Mouse (Mus musculus): ENCODE data around the gene Pycr1.
A peak's percentile ranks its signal among the peaks of the same experiment; 100 is the strongest.
"Not testable (repeated sequence)": the region's sequence is repeated elsewhere in the genome, so short reads cannot be mapped to it uniquely, and the experiment has no call there.

Gene Pycr1

DNA sequence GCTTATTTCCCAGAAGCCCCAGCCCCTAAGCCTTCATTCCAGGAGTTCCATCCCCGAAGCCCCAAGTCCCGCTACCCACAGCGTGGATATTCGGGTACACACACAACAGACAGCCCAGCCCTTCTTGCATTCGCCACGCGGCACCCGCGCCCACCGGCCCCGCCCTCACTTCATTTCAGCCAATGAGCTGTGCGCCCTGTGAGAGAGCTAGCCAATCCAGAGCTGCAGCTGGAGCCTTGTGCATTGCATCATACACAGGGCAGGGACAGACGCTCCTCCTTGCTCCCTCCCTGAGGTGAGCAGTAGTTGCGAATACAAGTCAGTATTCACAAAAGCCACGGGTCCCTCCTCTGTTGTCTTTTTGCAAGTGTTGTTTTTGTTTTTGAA lies at the start of gene Pycr1:
Pycr1 (minus strand) TSS at position 169 of the 387 bp plus-strand sequence.
- DNase-seq (ENCODE audit: low spot score in 2 of 2), result peak; percentile 91 to 93

DNA sequence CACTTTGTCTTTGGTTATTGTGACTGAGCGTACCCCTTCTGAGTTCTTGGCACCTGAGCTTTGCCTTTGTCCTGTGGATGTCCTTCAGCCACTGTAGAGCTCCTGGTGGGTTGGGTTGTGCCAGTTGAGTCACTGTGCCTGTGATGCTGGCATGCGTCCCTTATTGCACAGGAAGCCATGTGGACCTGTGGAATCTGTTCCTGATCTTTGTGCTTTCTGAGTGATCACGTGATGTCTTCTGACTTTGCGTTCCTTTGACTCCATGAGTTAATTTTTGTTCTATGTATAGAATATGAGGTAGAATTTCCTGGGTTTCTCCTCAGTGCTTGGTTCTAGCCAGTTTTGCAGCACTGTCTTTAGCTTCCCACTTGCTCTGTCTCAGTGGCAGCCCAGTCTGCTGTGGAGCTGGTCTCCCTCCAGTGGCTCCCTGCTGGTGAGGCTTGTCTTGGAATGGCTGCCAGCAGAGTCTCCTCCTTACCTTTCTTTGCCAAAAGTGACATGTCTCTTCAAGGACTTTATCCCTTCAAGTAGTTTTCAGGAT lies 49.0 kb upstream of the Pycr1 start:
- DNase-seq (ENCODE audit: low spot score in 2 of 2), result no peak

DNA sequence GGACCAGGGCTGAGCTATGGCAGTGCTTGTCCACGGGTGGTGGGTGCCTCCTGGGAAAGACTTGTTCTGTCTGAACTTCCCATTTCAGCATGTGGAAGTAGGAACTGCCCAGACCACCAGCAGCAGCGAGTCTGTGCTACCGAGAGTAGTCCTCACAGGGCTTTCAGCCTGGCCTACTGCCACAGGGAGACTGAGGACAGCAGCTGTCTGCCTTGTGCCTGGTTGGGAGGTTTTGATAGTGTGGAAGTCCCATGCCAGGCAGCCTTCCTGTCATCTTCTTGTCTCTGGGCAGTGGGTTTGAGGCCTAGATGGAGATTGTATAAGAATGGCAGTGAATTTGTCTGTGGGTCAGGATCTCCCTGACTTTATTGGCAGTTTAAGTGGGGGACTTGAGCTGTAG lies 45.8 kb upstream of the Pycr1 start:
- DNase-seq (ENCODE audit: low spot score in 2 of 2), result no peak

DNA sequence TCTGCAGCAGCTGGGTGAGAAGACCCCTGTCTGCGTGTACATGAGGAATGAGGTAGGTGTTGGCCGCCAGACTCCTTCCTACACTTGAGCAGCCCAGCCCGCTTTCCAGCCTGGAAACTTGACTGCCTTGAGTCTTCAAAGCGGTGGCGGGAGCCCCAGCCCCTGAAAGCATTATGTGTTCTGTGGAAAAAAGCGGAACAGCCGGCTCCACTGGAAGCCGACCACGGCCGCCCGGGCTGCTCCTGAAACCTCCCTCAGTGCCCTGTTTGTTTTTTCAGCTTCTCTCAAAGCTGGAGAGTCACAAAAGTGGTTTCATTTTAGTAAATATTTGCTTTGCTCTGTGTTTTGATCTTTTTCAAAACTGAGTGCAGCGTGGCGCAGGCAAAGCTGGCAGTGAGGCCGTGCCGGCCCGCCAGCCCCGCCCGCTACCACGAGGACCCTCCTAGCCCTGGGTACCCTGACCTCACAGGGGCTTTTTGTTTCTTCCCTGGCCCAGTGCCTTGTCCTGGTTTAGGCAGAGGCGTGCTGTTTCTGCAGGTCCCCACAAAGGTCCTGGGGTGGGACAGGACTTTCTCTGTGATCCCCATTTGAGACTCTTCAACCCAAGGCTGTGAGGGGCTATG lies 43.2 kb upstream of the Pycr1 start:
- DNase-seq (ENCODE audit: low spot score in 2 of 2), result peak in 1 of 2 experiments; percentile 32

DNA sequence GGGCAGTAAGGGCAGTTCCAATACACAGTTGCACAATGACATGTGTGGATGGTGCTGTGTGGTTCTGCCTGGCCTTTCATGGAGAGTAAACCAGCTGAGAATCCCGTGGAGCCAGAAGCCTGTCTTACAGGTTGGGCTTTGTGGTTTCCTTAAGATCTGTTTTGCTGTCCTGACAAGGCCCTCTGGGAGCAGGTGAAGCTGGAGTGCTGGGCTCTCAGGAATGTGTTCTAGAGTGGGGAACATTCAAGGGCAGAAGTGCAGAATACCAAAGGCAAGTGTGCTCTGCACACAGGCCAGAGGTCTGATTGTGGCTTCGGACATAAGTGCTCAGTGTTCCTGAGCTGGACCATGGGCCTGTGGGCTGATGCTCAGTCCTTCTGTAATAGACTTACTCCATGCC lies 41.1 kb upstream of the Pycr1 start:
- DNase-seq (ENCODE audit: low spot score in 2 of 2), result no peak

DNA sequence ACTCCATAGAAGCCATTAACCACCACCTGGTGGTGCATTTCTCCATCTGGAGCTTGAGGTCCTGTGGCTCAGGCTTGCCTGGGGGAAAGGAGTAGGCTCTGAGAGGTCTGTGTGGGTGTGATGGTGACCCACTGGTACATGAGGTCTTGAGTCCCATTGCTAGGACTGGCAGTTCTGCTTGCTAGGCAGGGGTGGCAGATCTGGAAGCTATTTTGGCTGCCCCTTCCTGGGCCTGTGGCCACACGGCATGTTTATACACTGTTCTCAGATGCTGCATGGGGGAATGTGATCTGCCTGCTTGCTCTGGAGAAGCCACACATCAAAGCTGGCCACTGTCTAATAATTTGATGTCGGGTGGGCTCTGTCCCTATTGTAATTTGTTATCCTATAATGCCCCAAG lies 40.5 kb upstream of the Pycr1 start:
- DNase-seq (ENCODE audit: low spot score in 2 of 2), result no peak

DNA sequence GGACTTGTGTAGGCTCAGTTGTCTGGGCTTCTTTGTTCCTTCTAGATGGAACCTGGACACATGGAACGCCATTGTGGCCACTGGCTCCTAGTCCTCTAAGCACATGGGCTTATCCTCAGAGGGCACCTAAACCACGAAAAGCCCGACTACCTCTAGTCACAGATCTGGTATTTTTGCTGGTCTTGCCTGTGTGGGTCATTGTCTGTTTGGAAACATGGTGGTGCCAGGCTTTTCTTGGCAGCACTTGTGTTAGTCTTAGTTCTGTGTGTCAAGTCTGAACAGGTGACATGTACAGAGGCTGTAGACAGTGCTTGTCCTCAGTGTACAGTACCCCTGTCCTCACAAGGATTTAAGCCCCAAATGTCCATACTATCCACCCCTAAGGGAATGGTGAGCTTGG lies 40.0 kb upstream of the Pycr1 start:
- DNase-seq (ENCODE audit: low spot score in 2 of 2), result no peak

DNA sequence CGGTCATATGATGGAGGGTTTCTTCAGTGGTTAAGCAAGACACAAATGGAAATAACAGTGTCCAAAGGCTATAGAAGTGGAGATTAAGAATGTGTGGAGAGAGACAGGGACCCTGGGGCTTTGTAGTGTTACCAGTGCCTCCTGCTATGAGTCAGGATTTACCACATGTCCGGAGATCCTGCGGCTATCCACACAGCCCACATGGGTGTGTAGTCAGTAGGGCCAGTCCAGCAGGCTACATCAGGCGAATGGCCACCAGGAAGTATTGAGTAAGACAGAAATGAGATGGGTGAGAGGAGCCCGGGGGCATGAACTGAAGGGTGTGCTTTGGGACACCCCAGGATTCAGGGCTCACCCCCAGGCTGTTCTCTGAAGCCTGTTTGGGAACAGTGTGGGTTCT lies 39.1 kb upstream of the Pycr1 start:
- no peak for DNase-seq (ENCODE audit: low spot score in 2 of 2)

DNA sequence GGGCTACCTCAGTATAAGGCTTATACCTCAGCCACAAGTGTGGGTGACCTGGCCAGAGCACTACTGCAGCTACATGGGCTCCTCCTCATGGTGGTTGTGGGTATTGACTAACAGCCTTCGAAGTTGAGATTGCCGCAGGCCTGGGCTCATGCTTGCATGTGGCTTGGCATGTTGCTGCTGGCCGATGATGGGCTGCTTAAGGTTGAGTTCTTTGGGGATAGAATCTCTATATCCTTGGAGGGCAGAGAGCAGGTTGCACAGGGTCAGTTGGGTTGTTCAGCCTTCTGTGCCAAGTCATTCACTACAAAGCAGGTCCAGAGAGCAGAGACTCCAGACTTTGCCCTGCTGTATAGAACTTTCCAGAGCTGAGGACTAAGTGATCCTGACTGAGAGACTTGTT lies 36.3 kb upstream of the Pycr1 start:
- no peak for DNase-seq (ENCODE audit: low spot score in 2 of 2)

DNA sequence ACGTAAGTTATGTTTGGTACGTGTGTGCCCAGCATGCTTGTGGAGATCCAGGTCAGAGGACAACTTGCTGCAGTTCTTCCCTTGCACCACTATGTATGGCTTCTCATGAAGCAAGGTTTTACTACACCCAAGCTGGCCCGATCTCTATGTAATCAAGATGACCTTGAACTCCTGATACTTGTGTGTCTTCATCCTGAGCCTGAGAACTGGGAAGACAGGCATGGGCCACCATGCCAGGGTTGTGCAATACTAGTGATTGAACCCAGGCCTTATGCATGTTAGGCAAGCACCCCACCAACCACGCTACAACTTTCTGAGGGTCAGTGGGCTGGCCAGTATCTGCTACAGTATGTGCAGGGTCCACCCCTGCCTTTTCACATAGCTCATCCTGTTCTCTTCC lies 33.4 kb upstream of the Pycr1 start:
- DNase-seq (ENCODE audit: low spot score in 2 of 2), result no peak

DNA sequence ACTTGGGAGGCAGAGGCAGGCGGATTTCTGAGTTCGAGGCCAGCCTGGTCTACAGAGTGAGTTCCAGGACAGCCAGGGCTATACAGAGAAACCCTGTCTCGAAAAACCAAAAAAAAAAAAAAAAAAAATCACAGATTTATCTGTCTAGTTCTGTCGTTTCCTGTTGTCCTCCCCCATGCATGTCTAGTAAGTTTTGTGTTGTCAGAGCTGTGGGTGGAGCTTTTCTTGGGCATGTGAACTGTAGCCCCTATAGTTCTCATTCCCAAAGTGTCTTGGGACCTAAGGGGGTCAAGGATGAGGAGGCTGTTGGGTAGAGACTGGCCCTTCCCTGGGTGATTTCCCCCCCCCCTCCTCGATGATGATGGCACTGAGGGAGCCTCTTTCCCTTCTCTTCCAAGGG lies 32.3 kb upstream of the Pycr1 start:
- not testable (repeated sequence) for DNase-seq (ENCODE audit: low spot score in 2 of 2)

DNA sequence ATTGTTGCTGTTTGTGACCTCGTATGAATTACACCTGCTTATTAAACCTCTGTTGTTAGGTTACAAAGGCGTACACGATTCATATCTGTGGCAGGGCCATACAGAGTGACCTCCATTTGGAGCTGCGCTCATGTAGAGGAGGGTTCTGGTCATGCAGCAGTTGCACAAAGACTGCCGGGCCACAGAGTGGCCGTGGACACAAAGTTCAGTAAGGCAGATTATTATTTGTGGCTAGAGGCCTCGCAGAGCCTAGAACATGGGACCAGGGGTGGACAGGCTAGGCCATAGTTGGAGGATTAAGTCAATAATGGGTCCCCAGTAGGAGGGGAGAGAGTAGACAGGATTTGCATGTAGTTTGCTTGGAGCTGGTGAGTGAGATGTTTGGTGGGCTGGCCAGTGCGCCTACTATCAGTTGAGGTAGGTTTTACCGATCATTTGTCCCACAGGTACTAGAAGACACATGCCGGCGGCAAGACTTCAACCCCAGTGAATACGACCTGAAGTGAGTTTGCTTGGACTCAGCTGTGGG lies 30.1 kb upstream of the Pycr1 start:
- no peak for DNase-seq (ENCODE audit: low spot score in 2 of 2)

DNA sequence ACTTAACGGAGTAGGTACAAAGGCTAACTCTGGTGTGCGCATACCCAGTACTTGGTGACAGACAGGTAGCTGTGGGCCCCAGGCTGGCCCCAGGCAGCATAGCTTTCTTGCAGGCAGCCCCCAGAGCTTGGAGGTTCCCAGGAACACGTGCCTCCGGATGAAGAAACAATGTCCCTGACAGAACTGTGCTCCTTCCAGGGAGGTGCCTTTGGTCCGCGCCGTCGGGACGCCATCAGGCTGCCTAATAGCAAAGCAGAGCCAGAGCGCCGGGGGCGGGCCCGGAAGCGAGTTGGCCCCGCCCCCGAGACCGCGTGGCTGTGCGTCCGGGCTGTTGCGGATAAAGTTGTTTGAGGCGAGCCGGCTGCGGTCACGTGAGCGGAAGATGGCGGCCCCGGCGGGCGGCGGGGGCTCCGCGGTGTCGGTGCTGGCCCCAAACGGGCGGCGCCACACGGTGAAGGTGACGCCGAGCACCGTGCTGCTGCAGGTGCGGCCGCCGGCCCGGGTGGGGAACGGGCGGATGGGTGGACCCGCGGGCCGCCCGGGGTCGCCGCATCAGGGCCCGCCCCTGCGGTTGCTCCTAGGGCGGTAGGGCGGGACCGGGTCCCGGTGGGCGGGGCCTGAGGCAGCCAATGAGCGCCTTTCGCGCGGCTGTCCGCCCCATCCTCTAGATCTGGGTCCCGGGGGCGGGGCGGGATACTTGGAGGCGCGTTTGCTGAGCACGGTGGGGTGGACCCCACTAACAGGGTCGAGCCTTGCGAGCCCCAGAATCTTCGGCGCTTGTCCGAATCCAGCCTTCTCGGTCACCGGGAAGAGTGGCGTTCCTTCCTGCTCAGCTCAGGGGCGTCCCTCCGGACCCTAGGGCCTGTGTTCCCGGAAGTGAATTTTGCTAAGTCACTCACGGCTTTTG lies 29.4 kb upstream of the Pycr1 start, which contains the start of gene Aspscr1:
Aspscr1 (plus strand) TSS at position 287 of the 907 bp plus-strand sequence.
- peak; percentile 94 to 95 for DNase-seq (ENCODE audit: low spot score in 2 of 2)

DNA sequence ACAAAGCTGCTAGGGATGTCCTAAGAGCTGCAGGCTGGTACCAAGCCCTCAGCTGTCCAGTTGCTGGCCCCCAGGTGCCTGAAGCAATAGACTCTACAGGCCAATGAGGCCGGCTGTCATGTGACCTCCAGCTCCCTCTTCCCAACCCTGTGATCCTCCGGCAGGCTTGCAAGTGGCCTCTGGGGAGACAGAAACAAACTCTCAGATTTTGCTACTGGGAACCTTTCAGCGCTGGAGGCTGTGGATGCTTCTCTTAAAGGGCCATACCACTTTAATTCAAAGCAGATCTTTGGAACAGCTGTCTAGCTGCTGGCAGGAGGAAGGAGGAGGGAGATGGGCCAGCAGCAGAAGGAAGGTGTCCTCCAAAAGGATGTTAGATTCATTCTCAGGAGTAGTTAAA lies 23.0 kb upstream of the Pycr1 start:
- DNase-seq (ENCODE audit: low spot score in 2 of 2), result no peak

DNA sequence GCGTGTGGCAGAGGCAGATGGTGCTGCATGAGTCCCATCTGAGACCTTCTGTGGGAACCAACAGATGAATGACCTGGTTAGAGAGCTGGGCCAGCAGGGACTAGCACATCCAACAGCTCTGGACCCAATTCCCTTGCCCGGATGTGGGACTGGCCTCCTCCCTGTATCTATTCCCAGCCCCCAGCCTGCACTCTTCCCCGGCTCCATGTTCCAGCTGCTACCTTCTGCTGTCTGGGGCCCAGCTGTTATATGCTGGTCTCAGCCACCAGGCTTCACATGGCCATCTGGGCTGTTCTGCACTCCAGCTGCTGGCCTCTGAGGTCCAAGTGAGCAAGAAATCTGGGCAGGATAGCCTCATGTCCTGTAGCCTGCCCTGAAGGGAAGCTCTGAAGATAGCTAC lies 21.8 kb upstream of the Pycr1 start:
- no peak for DNase-seq (ENCODE audit: low spot score in 2 of 2)

DNA sequence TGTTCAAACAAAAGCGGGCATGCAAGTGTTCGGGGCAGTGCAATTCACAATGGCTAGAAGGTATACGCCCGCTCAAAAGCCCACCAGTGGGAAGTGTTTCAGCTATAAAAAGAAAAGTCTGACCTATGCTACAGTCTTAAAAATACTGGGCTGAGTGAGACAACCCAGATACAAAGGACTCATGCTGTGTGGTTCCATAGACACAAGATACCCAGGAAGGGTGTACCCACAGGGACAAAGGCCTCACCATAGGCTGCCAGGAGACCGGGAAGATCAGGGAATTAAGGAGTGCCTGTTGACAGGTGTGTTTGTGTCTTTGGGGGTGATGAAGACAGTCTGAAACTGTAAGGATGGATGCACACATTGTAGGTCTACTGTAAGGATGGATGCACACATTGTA lies 20.1 kb upstream of the Pycr1 start:
- no peak for DNase-seq (ENCODE audit: low spot score in 2 of 2)

DNA sequence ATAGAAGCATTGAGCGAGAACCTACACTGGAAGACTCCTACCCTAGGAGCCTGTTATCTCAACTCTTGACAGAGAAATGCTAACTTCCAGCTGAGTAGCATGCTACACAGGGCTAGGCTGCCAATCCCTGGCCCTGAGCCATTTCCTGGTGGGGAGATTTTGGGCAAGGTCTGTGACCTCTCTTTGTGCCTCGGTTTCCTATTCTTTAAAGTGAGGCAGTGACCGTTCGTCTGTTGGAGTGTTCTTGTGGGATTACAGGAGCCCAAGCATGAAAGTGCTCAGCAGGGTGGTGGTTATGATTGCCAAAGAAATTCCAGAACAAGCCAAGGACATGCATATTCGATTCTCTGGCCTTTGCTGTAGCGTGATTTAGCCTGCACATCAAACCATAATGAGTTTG lies 19.2 kb upstream of the Pycr1 start:
- no peak for DNase-seq (ENCODE audit: low spot score in 2 of 2)

DNA sequence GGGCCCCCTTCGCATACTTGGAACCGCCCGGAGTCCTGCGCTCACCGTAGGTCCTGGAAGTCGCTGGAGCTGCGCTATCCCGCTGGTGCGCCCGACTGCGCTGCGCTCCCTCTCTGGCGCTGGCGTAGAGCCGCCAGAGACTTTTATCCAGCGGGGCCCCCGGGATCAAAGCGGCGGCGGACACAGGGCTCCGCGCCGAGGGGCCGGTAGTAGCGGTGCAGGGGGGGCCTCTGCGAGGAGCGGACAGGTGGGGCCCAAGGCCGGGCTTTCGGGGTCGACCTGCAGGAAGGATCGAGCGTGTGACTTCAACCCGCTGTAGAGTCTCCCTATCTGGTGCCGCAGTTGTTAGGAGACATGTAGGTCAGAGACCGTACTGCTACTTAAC lies 17.5 kb upstream of the Pycr1 start, which contains the start of gene Notum:
Notum (minus strand) TSS at position 100 of the 385 bp plus-strand sequence.
- DNase-seq (ENCODE audit: low spot score in 2 of 2), result no peak

DNA sequence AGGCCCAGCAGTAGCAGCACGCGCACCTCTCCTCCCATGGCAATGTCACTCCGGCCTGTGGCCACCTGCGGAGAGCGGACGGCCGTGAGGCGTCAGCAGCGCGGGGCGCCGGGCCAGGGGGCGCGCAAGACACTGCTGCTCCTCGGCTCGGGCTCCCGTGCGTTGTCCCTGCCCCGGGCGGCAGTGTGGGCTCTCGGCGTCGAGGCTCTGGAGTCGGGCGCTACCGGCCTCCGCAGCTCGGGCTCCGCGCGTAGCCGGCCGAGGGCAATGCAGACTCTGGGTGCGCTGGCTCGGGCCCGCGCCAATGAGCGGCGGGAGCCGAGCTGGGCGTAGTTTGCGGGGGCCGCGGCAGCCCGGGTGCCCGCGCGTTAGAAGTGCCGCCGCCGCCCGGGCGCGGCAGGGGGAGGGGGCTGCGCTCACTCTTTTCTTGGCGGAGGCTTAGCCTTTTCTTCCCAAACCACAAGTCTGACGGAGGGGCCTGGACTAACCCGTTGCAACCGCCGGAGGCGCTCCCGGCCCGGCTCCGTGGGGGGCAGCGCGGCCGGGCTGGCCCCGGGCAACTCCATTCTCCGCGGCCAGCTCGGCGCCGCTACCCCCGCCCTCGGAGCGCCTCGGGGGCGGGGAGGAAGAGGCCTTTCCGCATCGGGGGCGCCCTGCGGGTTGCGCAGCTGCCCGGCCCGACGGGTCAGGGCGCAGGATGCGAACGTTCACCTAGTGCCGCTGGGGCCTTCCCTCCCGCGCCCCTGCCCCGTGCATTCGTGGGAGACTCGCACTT lies 16.9 kb upstream of the Pycr1 start:
- no peak for DNase-seq (ENCODE audit: low spot score in 2 of 2)

DNA sequence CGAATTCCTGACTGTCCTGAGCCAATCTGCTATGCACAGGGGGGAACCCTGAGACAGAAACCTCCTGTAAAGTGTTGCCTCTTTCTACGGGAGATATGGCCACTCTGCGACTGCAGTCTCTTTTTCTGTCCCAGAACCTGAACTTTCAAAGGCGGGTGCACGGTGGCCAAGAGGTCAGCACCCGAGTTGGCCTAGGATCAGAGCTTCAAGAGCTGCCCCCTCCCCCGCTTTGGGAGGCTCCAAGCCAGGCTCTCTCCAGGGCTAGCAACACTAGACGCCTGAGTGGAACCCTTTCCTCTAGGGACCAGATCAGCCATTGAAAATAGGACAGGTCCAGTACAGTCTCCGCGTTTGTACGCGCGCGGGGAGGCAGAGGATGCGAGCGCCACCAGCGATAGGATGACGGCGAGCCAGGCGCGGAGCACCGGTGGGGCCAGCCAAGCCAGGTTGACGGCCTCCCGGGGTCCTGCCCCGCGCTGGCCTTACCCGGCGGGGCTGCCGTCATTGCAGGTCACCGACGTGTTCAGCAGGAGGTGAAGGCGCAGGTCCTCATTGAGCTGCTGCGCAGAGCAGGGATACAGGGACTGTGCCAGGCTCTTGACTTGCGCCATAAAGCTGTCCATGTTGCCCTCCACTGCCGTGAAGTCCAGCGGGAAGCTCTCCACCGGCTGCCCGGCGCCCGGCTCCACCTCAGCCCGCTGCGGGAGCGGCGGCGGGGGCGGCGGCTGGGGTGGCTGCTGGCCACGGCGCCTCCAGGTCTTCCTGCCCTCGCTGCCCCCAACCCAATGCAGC lies 16.1 kb upstream of the Pycr1 start:
- DNase-seq (ENCODE audit: low spot score in 2 of 2), result no peak

DNA sequence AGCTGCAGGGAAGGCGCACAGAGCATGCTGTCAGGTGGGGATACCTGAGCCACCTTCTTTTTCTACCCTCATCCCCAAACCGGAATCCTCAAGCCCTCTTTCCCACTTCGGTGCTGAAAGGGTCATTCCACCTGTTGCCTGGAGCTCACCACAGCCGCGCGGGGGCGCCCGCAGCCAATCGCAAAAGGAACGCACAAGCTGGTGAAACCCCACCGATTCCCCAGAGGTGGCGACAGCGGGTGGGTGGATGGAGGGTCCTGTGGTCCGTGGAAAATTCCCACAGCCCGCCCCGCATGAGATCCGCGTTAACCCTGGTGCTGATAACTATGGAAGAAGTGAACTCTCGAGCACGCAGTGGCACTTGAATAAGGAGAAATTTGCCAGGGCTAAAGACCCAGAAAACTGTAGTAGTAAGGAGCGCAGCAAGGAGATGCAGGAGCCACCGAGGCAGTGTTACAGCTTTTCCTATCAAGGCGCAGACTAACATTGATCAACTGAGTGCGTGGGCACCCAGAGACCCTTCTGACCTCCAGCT lies 15.4 kb upstream of the Pycr1 start:
- peak; percentile 74 to 75 for DNase-seq (ENCODE audit: low spot score in 2 of 2)
